Mouse (Mus musculus) liver, postnatal 0 days (tissue): ENCODE results near the gene Knop1.

Experiments used
- CTCF ChIP-seq: sonication (generic); IDR thresholded peaks from 2 replicates; pipeline ENCODE4 v1.5.1; 2016; ENCODE audit warnings: antibody characterized with exemption, low read depth
- EP300 ChIP-seq: IDR thresholded peaks from 2 replicates; pipeline ENCODE4 v1.6.1; 2016; ENCODE audit warnings: antibody characterized with exemption, low read depth, mild to moderate bottlenecking

- TF ChIP-seq CTCF (no peak), EP300 (no peak)
Observed at GRCm38 (mm10) chr7:118850676-118851290, 5.3 kb downstream of the Knop1 start.
